Mouse (Mus musculus) right cerebral cortex, postnatal 36 days (tissue): ENCODE measurements around the gene Olfr393.

ENCODE experiments used
- DNase-seq, 2 experiments: peaks; one replicate each; pipeline ENCODE4 v3.0.0; 2022; ENCODE audit warnings: low spot score in 2 of 2, mixed read lengths in 1 of 2

The Olfr393 gene

DNA sequence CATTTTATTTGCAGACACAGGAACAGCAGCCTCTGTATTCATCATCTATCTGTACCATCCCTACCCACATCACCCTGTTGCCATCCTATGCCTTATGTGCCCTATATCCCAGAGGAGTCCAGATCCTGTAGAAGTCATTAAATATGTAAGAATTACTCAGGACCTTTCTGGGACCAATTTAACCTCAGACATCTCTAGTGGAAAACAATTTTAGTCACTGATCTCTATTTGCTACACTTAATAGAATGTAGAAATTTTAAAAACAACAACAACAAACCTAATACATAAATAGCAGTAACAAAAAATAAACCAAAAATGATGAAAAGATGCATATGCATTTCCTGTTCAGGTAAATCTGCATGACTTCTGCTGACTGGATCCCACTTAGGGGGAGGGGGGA, at the start of gene Olfr393:
TSS of gene Olfr393 (minus strand) at position 101 of the 400 bp plus-strand sequence.
- no peak for DNase-seq

GRCm38 (mm10) chr11:73890671-73891070, 39.4 kb upstream of the Olfr393 start, which contains the start of gene Olfr394:
Olfr394 (minus strand) TSS chr11:73890771.
- no peak for DNase-seq

DNA sequence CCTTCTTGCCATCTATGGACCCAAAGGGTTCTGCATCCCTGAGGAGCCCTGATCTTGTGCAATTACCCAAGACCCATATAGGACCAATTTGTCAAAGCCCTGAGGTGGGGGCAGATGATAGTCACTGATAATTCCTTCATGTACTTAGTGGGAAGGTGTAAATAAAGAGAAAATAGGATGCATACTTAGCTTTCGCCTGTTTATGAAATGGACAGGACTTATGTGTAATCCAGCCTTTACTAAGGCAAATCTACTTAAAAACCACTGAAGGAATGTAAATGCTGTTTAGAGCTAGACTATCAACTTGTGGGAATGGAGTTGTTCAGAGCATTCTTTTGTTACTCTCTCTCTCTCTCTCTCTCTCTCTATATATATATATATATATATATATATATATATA, 34.3 kb downstream of the Olfr393 start, which contains the start of gene Olfr392:
TSS of gene Olfr392 (minus strand) at position 101 of the 400 bp plus-strand sequence.
- DNase-seq: no peak

DNA sequence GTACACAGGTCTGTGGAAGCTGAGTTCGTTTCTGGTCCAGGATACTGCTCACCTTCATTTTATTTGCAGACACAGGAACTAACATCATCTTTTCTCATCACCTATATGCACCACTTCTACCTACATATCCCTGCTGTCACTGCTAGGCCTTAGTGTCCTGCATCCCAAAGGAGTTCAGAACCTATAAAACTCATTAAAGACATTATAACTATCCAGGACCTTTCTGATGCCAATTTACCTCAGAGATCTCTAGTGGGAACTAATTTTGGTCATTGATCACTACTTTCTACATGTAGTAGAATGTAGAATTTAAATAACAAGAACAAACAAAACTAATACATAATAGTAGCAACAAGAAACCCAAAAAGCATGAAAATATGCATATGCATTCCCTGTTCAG, 48.3 kb downstream of the Olfr393 start, which contains the start of gene Olfr391-ps:
TSS of gene Olfr391-ps (minus strand) at position 101 of the 400 bp plus-strand sequence.
- no peak for DNase-seq
